In genomic region chr1:35465081-35465480, GRCm38 (mm10) we compare ENCODE assay signal across 10 mouse cellular contexts.
DNase-seq lines count a peak whose midpoint lies in the region; ATAC-seq and TF ChIP-seq lines count a peak whose summit lies in the region.
"Had no signal": no experiment of that assay in that cellular context is flagged by ENCODE, and none has a peak within 500 bp of the region (broad histone marks: within the 10 kb centered on the region; RNA-seq: fewer than 3 reads in every experiment).

No protein-coding gene starts in this region.

- 48% methylated on average over 3 of the region's 3 CpGs for WGBS in forebrain, postnatal 0 days
- 50% methylated on average over 3 of the region's 3 CpGs for WGBS in forebrain, embryonic 13.5 days

- H3K9ac ChIP-seq in forebrain, postnatal 0 days = no peak overlapping the region
- no peak overlapping the region for H3K9ac ChIP-seq in forebrain, embryonic 13.5 days
- H3K9ac ChIP-seq: liver, embryonic 13.5 days had no signal

- no peaks in the 10 kb centered on the region for H3K9me3 ChIP-seq in forebrain, postnatal 0 days (ENCODE audit: low read length)
- no peaks in the 10 kb centered on the region for H3K9me3 ChIP-seq in forebrain, embryonic 13.5 days (replicated peaks)

- no peak overlapping the region for H3K27ac ChIP-seq in forebrain, postnatal 0 days (ENCODE audit: low read depth, low read length)
- H3K27ac ChIP-seq in forebrain, embryonic 13.5 days = no peak overlapping the region
- H3K27ac ChIP-seq: liver, embryonic 13.5 days had no signal

- H3K4me1 ChIP-seq in forebrain, postnatal 0 days (ENCODE audit: insufficient read depth) = no peaks in the 10 kb centered on the region
- H3K4me1 ChIP-seq in forebrain, embryonic 13.5 days = peaks cover 18% of the 10 kb centered on the region
- H3K4me1 ChIP-seq: liver, embryonic 13.5 days had no signal

- H3K4me3 ChIP-seq in forebrain, postnatal 0 days (ENCODE audit: low read depth, low read length) = no peak overlapping the region
- no peak overlapping the region for H3K4me3 ChIP-seq in forebrain, embryonic 13.5 days
- H3K4me3 ChIP-seq: liver, embryonic 13.5 days had no signal

- intact Hi-C loops in gastrocnemius, postnatal 14 days (cut with DNase I; ENCODE audit: low total_unique reads) = no loop called here

- peak; percentile 56 for TF ChIP-seq CTCF in forebrain, postnatal 0 days (IDR thresholded peaks at IDR 0.05; ENCODE audit: low read depth)

- no peaks in the 10 kb centered on the region for H3K36me3 ChIP-seq in forebrain, postnatal 0 days (ENCODE audit: insufficient read depth)
- H3K36me3 ChIP-seq in forebrain, embryonic 13.5 days (ENCODE audit: poor library complexity, severe bottlenecking) = no peaks in the 10 kb centered on the region
- H3K36me3 ChIP-seq: liver, embryonic 13.5 days had no signal

- no peak for ATAC-seq in forebrain, postnatal 0 days
- ATAC-seq in forebrain, embryonic 13.5 days = no peak

- peak; percentile 43 for DNase-seq in forebrain, postnatal 0 days
- DNase-seq in thymus, postnatal 4 days = peak; percentile 33
- DNase-seq in thymus, postnatal 36 days = no peak
- DNase-seq in left cerebral cortex, adult 18-20 months (ENCODE audit: low spot score in 2 of 2) = peak; percentile 26 to 31
- no peak for DNase-seq in spleen, postnatal 36 days (ENCODE audit: low spot score in 2 of 2)
- no peak for DNase-seq in gastrocnemius, postnatal 14 days
- no peak for DNase-seq in thymus, adult 18-20 months
- DNase-seq: kidney, adult 18-20 months; liver, embryonic 13.5 days had no signal

- no peaks in the 10 kb centered on the region for H3K27me3 ChIP-seq in forebrain, postnatal 0 days (ENCODE audit: insufficient read depth, low read length)
- no peaks in the 10 kb centered on the region for H3K27me3 ChIP-seq in forebrain, embryonic 13.5 days
- H3K27me3 ChIP-seq: liver, embryonic 13.5 days had no signal

- no peak overlapping the region for H3K4me2 ChIP-seq in forebrain, postnatal 0 days (ENCODE audit: low read depth)
- no peak overlapping the region for H3K4me2 ChIP-seq in forebrain, embryonic 13.5 days
- H3K4me2 ChIP-seq: liver, embryonic 13.5 days had no signal

Comparison
In these comparisons a context has a peak if more than half of its experiments do, and no peak if none do; other contexts are left out.
1. DNase-seq: peak in forebrain, postnatal 0 days (single experiment), thymus, postnatal 4 days (single experiment) and left cerebral cortex, adult 18-20 months (2 of 2); none in thymus, postnatal 36 days (0 of 2), spleen, postnatal 36 days (0 of 2), gastrocnemius, postnatal 14 days (single experiment) and thymus, adult 18-20 months (0 of 2).